Mouse (Mus musculus) ES-E14 (cell line): ENCODE results near the gene Ncapd3.

Experiments used
- HCFC1 ChIP-seq: IDR thresholded peaks from 2 replicates; pipeline ENCODE4 v1.6.1; 2012; ENCODE audit warnings: low read length, inconsistent platforms, borderline replicate concordance; ENCODE audit not compliant: insufficient read depth
- ZC3H11A ChIP-seq: IDR thresholded peaks from 2 replicates; pipeline ENCODE4 v1.6.1; 2012; ENCODE audit warnings: low read depth, mild to moderate bottlenecking, inconsistent platforms, low read length, borderline replicate concordance

DNA sequence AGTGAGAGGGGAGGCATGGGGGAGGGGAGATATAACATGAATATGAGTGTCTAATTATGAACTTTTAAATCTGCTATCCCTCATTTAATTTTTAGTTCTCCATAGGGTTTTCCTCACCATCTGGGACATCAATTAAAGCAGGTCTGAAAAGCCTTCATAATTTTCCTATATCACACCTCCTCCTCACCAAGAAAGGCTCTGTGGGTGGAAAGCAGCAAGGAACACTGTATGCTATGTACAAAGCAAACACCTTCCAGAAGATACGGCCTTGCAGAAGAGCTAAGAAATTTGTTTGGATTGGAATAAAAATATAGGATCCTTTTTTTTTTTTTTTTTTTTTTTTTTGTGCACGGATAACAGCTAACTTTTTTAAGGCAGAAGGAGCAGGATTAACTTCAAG is 94.0 kb downstream of the Ncapd3 start:
- no peak for TF ChIP-seq ZC3H11A
- TF ChIP-seq HCFC1, result no peak
